Mouse (Mus musculus): ENCODE results near the gene Tmem29.
A peak's percentile ranks its signal among the peaks of the same experiment; 100 is the strongest.
"Not testable (repeated sequence)": the region's sequence is repeated elsewhere in the genome, so short reads cannot be mapped to it uniquely, and the experiment has no call there.

The Tmem29 gene

DNA sequence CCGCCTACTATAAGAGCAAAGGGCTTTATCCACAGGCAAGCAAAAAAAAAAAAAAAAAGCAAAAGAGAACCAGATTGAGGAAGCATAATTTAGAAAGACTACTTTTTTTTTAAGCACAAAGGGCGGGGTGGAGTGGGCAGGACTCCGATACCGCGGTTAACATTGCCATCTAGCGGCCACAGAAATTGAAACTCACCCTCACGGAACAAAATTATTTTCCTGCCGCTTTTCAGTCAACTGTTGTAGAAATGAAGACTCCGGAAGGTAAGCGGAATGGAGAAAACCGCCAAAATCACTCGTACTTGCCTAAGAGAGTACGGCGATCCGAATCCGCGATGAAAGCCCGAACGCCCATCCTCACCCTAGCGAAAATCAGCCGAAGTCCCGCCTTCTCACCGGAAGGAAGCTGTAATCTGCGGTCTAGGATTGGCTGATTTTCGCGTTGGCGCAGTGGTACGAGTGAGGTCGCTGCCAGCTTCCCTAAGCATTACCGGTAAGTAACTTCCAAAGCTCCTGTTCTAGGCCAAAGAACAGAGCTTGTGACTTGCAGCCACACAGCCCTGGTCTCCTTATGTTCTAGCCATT is at the start of gene Tmem29:
Gene Tmem29 (minus strand): TSS at position 389 of the 585 bp plus-strand sequence.
- peak; percentile 89 for DNase-seq (ENCODE audit: low spot score)

GRCm38 (mm10) chrX:150508696-150509095 is 49.7 kb upstream of the Tmem29 start:
- DNase-seq (ENCODE audit: low spot score) = no peak

DNA sequence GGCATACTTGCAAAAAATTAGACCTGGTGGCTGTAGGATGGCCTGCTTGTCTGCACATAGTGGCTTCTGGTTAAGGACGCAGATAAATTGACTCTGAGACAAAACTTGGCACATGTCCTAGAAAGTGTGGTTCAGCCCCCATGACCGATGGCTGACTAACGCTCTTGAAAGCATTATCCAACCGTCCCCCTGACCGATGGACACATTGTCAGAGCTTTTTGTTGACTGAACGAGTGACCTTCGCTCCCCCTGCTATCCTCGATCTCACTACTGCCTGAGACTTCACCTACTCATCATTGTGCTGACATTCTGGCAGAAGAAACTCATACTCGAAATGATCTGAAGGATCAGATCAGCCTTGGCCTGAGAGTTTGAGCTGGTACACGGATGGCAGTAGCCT is 28.9 kb upstream of the Tmem29 start:
- DNase-seq (ENCODE audit: low spot score) = not testable (repeated sequence)

DNA sequence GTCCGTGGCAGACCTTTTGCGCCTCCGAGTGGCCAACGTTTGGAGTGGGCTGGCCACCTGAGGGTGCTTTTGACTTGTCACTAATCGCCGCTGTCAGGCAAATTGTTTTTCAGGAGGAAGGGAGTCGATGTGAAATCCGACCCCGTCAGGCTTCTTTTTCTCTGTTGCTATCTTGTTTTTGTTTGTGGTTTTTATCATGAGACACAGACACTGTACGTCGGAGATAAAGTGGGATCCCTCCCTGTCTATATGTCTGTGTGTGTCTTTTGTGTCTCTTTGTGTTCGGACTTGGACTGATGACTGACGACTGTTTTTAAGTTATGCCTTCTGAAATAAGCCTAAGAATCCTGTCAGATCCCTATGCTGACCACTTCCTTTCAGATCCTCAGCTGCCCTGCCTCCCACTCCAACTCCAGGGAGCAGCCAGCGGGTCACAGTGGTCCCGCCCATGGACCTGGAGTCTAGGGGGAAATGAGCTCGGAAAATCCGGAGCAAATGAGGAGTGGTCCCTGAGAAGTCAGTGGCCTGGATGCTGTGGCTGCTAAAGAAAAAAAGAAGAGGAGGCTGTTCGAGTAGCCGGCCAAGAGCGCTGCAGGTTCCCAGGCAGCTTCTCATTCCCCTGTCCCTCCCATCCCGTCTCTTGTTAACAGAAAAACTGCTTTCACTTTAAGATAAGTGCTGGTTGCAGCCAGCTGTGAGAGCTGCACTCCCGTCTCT is 27.5 kb upstream of the Tmem29 start:
- DNase-seq (ENCODE audit: low spot score) = not testable (repeated sequence)

DNA sequence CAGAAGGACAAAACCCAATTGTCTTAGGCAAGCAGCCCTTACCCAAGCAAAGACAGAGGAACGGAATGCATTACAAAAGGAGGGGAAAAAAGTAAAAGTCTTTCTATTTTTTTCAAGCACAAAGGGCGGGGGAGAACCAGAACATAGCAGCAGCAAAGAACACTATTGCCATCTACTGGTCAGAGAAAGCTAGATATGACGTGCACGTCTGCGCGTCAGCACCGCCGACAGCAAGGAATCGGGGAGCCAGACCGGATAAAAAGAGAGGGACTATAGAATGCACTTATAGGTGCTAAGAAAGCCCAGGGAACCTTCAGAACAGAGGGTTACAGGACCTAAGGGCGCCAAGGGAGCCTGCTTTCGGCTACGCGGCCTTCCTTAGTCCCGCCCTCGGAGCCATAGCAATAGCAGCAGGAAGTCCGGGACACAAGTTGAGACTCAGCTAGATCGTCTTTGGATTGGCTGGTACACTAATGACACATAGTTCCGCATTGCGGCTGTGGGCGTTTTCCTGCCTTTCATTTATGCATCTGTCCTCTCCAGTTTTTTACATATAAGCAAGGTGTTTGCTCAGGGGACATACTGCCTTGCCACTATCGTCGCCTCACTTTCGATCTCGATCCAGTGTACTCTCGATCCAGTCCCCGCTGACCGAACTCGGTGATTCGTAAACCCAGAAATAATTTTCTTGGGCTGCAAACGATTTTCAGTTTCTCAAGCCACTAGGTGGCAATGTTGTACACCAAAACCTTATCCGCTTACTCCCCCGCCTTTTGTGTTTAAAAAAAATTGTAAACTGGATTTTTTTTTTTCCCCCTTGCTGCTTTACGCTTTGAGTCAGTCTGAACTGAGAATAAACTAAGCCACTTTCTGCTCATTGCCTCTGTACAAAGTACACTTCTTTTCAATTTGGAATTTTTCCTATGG is 19.2 kb upstream of the Tmem29 start:
- DNase-seq (ENCODE audit: low spot score) = peak; percentile 86

- DNase-seq (ENCODE audit: low spot score) = no peak
Measured at GRCm38 (mm10) chrX:150471416-150471815, 12.5 kb upstream of the Tmem29 start.

GRCm38 (mm10) chrX:150468266-150468665 is 9.3 kb upstream of the Tmem29 start:
- DNase-seq (ENCODE audit: low spot score) = no peak

GRCm38 (mm10) chrX:150466817-150467216 is 7.9 kb upstream of the Tmem29 start:
- not testable (repeated sequence) for DNase-seq (ENCODE audit: low spot score)

DNA sequence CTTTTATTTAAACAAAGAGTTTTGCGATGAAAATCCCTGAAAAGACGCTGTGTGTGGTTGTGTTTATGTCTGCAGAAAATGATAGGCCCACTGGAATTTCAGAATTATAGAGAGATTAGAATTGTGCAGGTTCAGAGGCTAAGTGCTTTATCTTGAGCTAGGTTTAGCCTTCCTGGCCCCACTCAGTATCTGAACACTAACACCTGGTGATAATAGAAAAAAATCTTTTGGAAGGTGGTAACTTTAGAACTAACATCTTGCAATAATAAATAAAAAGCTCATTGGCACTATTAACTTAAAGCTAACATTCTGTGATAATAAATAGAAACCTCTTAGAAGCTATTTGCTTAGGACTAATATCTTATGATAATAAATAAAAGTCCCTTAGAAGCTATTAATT is 1.2 kb upstream of the Tmem29 start:
- DNase-seq (ENCODE audit: low spot score) = no peak

DNA sequence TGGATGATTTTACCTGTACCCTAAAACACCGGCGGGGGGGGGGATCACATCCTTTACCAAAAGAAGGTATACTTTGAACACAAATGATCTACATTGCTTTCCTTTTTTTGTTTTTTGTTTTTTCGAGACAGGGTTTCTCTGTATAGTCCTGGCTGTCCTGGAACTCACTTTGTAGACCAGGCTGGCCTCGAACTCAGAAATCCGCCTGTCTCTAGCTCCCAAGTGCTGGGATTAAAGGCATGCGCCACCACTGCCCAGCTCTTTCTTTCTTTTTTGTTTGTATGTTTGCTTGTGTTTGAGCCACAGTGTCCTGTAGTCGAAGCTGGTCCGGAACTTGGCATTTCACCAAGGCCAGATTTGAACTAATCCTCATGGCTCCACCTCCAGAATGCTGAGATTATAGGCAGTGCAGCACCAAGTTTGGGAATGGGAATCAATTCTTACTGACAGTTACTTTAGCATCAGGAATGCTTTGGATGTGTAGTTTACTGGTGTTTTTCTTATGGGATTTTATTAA is 515 bp upstream of the Tmem29 start:
- DNase-seq (ENCODE audit: low spot score) = peak; percentile 21

GRCm38 (mm10) chrX:150458136-150458535 is 818 bp downstream of the Tmem29 start:
- DNase-seq (ENCODE audit: low spot score) = no peak

GRCm38 (mm10) chrX:150440505-150441338 is 18.2 kb downstream of the Tmem29 start:
- peak; percentile 47 for DNase-seq (ENCODE audit: low spot score)

GRCm38 (mm10) chrX:150436373-150436772 is 22.6 kb downstream of the Tmem29 start:
- DNase-seq (ENCODE audit: low spot score) = no peak

DNA sequence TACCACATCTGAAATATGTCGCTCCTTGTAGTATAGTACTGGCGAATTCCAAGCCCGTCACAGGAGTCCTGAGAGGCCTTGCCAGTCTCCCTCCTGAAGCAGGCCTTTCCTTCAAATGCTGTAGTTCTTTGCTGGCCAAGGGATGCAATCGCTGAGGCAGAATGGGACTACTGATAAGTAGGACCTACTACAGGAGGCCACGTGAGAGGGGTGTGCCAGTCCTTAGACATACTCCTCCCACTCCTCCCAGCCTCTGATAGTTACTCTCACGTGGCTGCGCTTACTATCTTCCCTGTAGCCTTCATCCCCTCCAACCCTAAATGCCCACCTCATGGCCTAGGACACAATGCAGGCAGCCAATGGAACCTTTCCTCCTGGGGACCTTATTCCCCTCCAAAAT is 23.6 kb downstream of the Tmem29 start:
- DNase-seq (ENCODE audit: low spot score) = no peak

GRCm38 (mm10) chrX:150413505-150413904 is 45.4 kb downstream of the Tmem29 start:
- no peak for DNase-seq (ENCODE audit: low spot score)
